Mouse (Mus musculus): ENCODE data around the gene Tfam.

Gene Tfam

DNA sequence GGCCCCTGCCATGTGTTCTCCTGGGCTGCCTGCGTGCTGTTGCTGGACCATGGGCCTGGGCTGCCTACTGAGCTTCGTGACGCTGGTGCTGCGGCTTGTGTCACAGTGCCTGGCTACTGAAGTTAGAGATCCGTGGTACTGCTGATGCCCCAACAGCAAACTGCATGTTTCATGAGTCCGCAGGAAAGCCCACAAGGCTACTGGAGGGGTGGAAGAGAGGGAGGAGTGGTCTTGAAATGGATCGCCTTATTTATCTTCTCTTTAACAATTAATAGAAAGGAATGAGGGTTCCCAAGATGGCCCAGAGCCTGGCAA, at the start of gene Tfam:
TSS of gene Tfam (minus strand) at position 41 of the 315 bp plus-strand sequence.
- no peak for DNase-seq (ENCODE audit: low spot score)

GRCm38 (mm10) chr10:71285126-71285580, 47.1 kb upstream of the Tfam start, which contains the start of gene Ube2d1:
Ube2d1 (minus strand) TSS chr10:71285262.
- DNase-seq (ENCODE audit: low spot score), result peak; percentile 86

GRCm38 (mm10) chr10:71284511-71285125, 46.5 kb upstream of the Tfam start:
- DNase-seq (ENCODE audit: low spot score), result peak; percentile 64

DNA sequence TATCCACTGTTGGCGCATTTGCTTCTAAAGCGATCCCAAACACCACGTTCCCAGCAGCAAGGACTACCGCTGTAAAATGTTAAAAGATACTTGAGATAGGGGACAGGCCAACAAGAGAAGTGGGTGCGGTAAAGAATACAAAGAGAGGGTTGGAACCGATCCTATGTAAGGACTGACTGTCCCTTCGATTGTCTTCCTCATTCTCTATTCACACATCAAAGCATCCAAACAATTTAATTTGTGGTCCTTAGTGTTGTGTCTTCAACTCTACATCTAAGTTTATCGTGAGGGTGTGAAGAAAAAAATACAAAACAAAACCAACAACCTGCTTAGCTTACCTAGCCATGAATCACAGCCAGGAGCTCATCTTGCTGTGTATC, 46.0 kb upstream of the Tfam start:
- DNase-seq (ENCODE audit: low spot score), result no peak

DNA sequence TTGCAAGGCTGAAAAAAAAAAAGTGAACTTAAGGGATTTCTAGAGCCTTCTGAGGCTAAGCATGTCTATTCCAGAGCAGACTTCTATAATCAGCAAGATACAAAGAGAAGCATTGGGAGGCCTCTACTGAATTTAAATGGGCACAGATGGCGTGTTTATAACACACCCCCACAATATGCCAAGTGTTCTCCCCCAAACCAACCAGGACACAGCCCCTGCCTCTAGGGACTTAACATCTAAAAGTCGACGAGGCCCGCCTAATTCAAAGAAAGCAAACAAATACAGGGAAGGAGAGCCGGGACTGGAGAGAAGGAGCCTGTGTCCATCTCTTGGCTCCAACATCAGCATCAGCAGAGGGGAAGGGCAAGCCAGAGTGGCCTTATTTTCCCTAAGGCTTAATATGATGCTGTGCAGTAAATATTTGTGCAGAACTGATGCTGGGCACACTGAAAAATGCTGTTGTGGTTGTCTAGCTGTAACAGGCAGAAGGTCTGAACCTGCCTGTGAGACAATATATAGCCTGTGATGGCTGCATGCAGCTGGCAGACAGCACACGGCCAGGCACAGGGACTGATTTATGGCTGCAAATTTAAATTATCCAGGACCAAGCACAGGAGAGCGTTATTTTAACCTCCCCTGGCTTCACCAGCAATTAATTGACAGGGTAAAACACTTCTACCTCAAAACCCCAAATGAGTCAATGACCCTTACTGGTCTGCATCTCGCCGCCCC, 35.1 kb upstream of the Tfam start:
- DNase-seq (ENCODE audit: low spot score), result no peak

- DNase-seq (ENCODE audit: low spot score), result no peak
Observed at GRCm38 (mm10) chr10:71267973-71268372, 29.9 kb upstream of the Tfam start.

DNA sequence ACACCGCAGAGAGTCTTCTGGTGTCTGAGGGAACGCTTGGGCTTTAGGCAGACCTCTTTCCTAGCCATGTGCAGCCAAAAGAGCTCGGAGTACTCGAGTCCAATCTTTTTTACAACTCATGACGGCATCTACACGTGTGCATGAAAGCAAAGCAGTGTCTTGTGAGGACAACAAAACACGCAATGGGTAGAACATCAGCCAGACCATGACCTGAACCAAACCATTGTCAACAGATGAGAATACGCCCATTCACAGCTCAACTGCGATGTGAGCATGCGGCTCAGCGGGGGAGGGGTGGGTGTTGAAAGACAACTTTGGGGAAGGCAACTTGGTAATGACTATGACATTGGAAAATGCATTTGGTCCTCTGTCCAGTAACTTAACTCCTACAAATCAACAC, 29.4 kb upstream of the Tfam start:
- DNase-seq (ENCODE audit: low spot score), result no peak

DNA sequence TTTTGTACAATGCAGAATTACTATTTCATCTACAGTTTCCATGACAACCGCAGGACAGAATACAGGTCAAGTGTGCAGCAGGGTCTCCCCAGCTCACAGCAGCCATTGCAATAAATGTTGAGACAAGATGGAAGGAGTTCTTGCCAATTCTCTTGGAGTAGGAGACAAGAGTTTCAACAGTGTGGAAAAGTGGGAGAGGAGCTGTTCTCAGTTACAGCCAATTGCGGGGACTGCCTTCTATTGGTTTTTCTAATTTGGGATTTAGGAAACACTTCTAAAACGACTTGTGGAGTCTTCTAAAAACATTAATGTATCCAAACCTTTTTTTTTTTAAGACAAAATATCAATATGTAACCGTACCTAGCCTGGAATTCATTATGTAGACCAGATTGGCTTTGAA, 27.0 kb upstream of the Tfam start:
- DNase-seq (ENCODE audit: low spot score), result no peak

- no peak for DNase-seq (ENCODE audit: low spot score)
Observed at GRCm38 (mm10) chr10:71261637-71262036, 23.6 kb upstream of the Tfam start.

DNA sequence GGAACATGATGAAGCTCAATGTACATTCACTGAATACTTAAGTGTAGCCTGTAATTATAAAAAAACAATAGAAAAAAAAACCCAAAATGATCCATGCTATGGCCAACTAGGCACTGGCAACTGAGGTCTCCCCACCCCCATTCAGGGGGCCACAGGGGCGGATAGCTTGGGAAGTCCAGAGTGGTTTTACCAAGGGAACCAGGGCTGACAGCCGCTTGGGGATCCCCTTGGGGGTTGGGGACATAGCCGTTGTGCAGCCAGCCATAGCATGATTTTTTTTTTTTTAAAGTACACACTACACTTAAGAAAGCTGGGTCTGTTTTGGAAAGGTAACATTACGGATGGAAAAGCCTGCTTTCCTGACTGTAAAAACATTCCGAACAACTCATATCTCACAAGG, 20.9 kb upstream of the Tfam start:
- DNase-seq (ENCODE audit: low spot score), result no peak

DNA sequence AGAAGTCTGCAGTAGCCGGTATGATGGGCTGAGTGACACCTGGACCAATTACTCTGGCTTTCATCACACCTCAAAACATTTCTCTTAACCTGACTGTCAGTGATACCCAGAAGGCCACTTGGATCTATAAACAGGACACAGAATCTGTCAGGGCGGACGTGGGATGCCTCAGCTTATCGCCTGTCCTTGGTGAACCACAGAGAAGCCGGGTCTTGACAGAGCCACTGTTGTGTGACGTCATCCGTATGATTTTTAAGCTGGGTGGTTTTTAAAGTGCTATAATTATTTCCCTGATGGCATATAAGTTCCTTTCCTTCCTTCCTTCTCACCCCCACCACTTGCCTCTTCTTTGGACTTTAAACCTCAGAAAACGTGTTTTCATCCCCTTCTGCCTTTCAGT, 20.4 kb upstream of the Tfam start:
- DNase-seq (ENCODE audit: low spot score), result no peak

GRCm38 (mm10) chr10:71253147-71253546, 15.1 kb upstream of the Tfam start:
- no peak for DNase-seq (ENCODE audit: low spot score)

GRCm38 (mm10) chr10:71252421-71252820, 14.3 kb upstream of the Tfam start:
- no peak for DNase-seq (ENCODE audit: low spot score)

DNA sequence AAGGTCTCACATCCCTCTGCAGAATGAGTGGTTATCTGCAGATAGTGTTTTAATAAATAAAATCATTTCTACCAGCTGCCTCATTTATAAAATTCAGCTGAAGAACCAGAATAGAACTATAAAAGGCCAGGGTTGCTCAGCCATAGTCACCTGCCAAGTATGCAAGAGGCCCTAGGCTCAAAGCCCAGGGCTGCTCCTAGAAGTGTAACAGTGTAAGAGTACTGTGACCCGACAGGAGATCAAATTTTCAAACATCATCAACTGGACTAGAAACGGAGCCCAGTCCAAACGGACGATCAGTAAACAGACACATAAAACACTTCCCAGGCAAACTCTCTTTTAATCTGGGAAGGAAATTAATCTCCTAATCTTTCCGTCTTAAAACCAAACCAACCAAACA, 13.8 kb upstream of the Tfam start:
- DNase-seq (ENCODE audit: low spot score), result no peak

- DNase-seq (ENCODE audit: low spot score), result no peak
Observed at GRCm38 (mm10) chr10:71251256-71251655, 13.2 kb upstream of the Tfam start.

DNA sequence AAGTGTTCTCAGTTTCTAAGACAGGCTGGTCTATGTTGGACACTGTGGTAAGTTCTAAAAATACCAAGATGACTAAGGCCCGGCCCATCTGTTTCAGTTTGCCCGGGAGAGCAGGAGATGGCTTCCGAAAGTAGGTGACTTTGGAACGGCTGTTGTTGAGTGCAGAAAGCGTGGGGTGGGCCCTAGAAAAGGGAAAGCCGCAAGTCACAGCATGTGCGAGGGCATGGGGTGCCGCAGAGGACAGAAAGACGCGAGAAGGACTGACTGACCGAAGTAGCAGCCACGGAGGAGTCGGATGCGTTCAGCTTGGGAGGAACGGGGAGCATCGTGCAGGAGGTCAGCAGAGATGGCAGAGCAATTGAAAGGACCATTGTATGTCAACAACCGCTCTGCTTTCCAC, 12.4 kb upstream of the Tfam start:
- DNase-seq (ENCODE audit: low spot score), result no peak

DNA sequence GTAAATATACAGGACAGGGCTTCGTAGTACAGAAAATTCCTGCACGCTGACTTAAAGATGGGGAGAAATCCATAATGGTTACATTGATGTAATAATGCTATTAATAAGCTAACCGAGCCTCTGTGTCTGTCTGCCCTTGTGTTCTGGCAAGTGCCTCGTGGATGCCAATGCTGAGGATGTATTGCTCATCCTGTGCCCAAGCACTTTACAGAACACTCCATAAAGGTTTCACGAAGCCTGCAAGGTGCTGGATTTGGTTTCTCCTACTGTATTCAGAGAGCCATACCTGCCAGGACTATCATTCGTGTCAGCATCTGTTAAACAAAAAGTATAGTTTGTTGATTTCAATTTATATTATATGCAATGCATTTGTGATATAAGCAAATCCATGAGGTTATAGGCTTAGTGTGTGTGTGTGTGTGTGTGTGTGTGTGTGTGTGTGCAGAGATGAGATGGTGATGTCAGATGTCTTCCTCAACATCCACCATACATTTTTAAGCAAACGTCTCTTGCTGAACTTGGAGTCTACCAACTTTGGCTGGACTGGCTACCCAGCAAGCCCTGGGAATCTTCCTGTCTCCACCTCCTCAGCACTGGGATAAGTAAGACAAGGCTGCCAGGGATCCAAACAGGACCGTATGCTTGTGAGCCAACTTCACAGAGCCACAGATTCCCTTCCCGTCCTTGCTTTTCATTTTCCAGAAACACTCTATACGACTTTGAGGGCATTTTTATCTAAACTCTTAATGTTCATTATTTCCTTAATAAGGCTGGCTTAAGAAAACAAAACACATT, 11.2 kb upstream of the Tfam start:
- DNase-seq (ENCODE audit: low spot score), result no peak

- no peak for DNase-seq (ENCODE audit: low spot score)
Observed at GRCm38 (mm10) chr10:71246956-71247355, 8.9 kb upstream of the Tfam start.

DNA sequence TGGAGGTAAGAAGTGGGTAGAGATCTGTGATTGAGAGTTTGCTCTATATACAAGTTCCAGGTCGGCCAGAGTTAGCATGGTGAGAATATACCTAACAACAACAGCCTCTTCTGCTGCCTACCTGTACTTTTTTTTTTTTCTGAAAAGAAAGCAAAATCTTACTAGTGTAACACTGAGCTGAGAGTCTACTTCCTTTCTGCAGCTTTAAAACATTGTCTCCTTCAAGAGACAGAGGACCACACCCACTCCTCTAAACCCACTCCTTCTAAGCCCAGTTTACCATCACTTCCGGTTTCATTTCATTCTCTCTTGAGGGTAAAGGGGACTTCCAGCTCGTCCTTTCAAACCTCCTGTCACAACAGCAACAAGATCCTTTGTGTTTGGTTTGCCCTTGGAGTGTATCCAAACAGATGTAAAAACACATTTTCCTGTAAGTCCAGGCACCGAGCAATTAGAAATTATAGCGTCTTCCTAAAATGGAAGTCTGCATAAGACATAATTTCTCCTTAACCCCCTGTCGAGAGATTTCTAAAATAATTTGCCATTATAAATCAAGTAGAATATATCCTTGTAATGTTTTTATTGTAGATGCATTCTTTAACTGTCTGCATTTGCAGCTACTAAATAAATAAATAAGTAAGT, 1.5 kb upstream of the Tfam start:
- no peak for DNase-seq (ENCODE audit: low spot score)

DNA sequence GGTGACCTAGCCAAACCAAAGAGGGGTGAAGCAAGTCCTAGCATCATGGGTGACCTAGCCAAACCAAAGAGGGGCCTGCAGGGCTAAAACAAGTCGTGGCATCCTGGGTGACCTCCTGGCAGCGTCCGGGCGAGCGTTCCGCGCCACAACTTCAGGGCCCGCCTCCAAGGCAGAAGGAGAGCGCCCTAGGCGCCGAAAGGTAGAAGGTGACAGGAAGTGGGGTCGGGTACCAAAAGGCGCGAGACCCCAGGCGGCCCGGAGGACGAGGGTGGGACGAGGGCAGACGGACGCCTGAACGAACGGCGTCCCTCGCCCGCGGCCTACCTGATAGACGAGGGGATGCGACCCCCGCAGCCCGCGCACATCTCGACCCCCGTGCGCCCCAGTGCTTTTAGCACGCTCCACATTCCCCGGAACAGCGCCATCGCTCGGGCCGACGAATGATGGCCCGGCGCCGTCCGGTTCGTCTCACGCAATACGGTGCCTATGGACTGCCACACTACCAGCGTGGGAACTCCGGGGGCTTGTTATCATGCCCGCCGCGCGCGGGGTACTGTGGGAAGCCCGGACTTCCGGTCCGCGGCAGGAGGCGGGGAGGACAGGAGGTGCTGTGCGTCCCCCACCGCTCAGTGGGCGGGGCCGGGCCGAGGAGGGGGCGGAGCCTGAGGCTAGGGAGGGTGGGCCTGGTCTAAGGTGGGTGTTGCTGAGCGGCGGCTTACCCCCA, 402 bp downstream of the Tfam start:
- peak; percentile 96 for DNase-seq (ENCODE audit: low spot score)

DNA sequence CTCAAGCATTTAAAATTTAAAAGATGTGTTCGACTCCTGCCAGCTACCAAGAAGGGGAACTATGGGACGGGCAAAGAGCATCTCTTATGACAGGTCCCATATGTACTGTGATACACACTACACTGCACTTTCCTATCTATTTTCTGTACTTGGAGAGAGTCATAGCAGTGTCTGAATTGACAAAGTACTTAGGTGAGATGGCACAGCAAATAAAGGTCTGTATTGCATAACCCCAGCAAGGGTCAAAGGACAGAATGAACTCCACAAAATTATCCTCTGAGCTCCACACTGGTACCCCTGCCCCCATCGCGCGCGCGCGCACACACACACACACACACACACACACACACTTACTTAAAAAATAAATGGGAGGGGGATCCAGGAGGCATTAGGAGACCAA, 4.0 kb downstream of the Tfam start:
- DNase-seq (ENCODE audit: low spot score), result no peak

DNA sequence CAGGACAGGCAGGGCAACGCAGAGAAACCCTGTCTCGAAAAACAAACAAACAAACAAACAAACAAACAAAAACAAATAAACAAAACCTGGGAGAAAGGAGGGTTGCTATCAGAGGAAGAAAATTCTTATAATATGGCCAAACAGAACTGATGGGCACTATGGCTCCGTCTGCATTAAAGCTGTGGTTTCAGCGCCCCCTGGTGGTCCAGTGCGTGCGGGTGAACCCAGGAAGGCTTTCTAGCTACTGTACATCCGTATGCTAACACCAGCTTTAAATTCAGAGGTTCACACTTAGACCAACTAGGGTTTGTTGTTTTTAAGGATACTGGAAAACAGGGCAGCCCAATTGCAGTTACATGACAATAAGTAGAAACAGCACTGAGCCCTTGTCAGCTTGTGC, 12.2 kb downstream of the Tfam start:
- DNase-seq (ENCODE audit: low spot score), result peak; percentile 77
